Mouse (Mus musculus): ENCODE measurements around the gene Catsperz.
"Not testable (repeated sequence)": the region's sequence is repeated elsewhere in the genome, so short reads cannot be mapped to it uniquely, and the experiment has no call there.

The Catsperz gene

GRCm38 (mm10) chr19:6922901-6923735, 2.1 kb downstream of the Catsperz start:
- no peak for DNase-seq

GRCm38 (mm10) chr19:6921647-6922567, 3.3 kb downstream of the Catsperz start, which contains the start of gene Esrra:
TSS of gene Esrra (minus strand) at chr19:6921813.
- peak; percentile 100 for DNase-seq

GRCm38 (mm10) chr19:6920741-6921636, 4.2 kb downstream of the Catsperz start:
- DNase-seq: peak; percentile 60 to 63

GRCm38 (mm10) chr19:6919876-6920740, 5.1 kb downstream of the Catsperz start:
- DNase-seq: no peak

GRCm38 (mm10) chr19:6919431-6919830, 5.7 kb downstream of the Catsperz start:
- DNase-seq: no peak

- DNase-seq: no peak
These were observed 6.9 kb downstream of the Catsperz start for GRCm38 (mm10) chr19:6918321-6918720.

GRCm38 (mm10) chr19:6916496-6916895, 8.7 kb downstream of the Catsperz start:
- no peak for DNase-seq

- DNase-seq: no peak
These were observed 9.9 kb downstream of the Catsperz start for GRCm38 (mm10) chr19:6915276-6915675.

- DNase-seq: no peak
These were observed 10.6 kb downstream of the Catsperz start for GRCm38 (mm10) chr19:6914540-6914939.

GRCm38 (mm10) chr19:6913991-6914390, 11.2 kb downstream of the Catsperz start:
- no peak for DNase-seq

- no peak for DNase-seq
These were observed 12.1 kb downstream of the Catsperz start for GRCm38 (mm10) chr19:6913036-6913435.

- DNase-seq: no peak
These were observed 12.8 kb downstream of the Catsperz start for GRCm38 (mm10) chr19:6912205-6912970.

GRCm38 (mm10) chr19:6911101-6912074, 13.8 kb downstream of the Catsperz start:
- DNase-seq: no peak

GRCm38 (mm10) chr19:6910306-6910705, 14.9 kb downstream of the Catsperz start:
- DNase-seq: not testable (repeated sequence)

GRCm38 (mm10) chr19:6909507-6910289, 15.5 kb downstream of the Catsperz start, which contains the start of the genes Trmt112 and Prdx5:
TSS of gene Trmt112 (plus strand) at chr19:6909698.
TSS of gene Prdx5 (minus strand) at chr19:6910106.
- DNase-seq: peak; percentile 91 to 92

- DNase-seq: no peak
These were observed 16.2 kb downstream of the Catsperz start for GRCm38 (mm10) chr19:6909021-6909420.

- DNase-seq: no peak
These were observed 17.2 kb downstream of the Catsperz start for GRCm38 (mm10) chr19:6907811-6908540.

GRCm38 (mm10) chr19:6907094-6907493, 18.1 kb downstream of the Catsperz start:
- no peak for DNase-seq

Data from B cell, adult 2 months (primary cell).